Mouse (Mus musculus) kidney, embryonic 16.5 days (tissue): ENCODE measurements around the gene Tnfsf18. TPM values are rescaled to one million over a fixed set of nuclear protein-coding genes. Genes with fewer than 3 reads are reported as not detected.

Experiments used
- ATAC-seq: fragments of 200-750 bp; cut with Nextera tagmentation; 2 replicates; pipeline ENCODE4 v1.8.0; 2017; ENCODE audit warnings: moderate TSS enrichment; ENCODE audit not compliant: low FRiP score, low TSS enrichment
- H3K27ac ChIP-seq: fragments of 300-500 bp; sonication (generic); 2 replicates; pipeline ENCODE4 v1.5.1; 2014; ENCODE audit warnings: low read length
- H3K27me3 ChIP-seq: fragments of 300-500 bp; sonication (generic); 2 replicates; pipeline ENCODE4 v1.6.1; 2014; ENCODE audit warnings: low read length, control low read depth, mixed read lengths; ENCODE audit not compliant: insufficient read depth
- H3K36me3 ChIP-seq: fragments of 300-500 bp; sonication (generic); 2 replicates; pipeline ENCODE4 v1.6.1; 2014; ENCODE audit warnings: low read length, control low read depth, mixed read lengths; ENCODE audit not compliant: insufficient read depth
- H3K4me1 ChIP-seq: fragments of 300-500 bp; sonication (generic); 2 replicates; pipeline ENCODE4 v1.6.1; 2014; ENCODE audit warnings: low read length, control low read depth, mixed read lengths; ENCODE audit not compliant: insufficient read depth
- H3K4me2 ChIP-seq: fragments of 300-500 bp; sonication (generic); replicated peaks from 2 replicates; pipeline ENCODE4 v1.6.1; 2014; ENCODE audit warnings: low read depth, low read length
- H3K4me3 ChIP-seq: fragments of 300-500 bp; sonication (generic); 2 replicates; pipeline ENCODE4 v1.5.1; 2014; ENCODE audit warnings: mild to moderate bottlenecking, low read length
- H3K9ac ChIP-seq: fragments of 300-500 bp; sonication (generic); replicated peaks from 2 replicates; pipeline ENCODE4 v1.6.1; 2014; ENCODE audit warnings: low read length
- H3K9me3 ChIP-seq: fragments of 300-500 bp; sonication (generic); 2 replicates; pipeline ENCODE4 v1.6.1; 2016; ENCODE audit warnings: low read length, control low read depth
- WGBS: fragments of 180-500 bp; shearing (Covaris S2); extraction: QIAGEN DNeasy Blood & Tissue Kit; methylation state at CpG from one replicate; pipeline ENCODE4 v1.1.7; 2014; 5-methylcytosine and 5-hydroxymethylcytosine counted together
- polyA plus RNA-seq: library from polyadenylated mRNA; unstranded; fragments of >200 nt; fragmentation: Nextera tagmentation; extraction: Ambion mirVana; gene quantifications from 2 replicates; pipeline ENCODE4 v1.2.1, GENCODE M21; 2015

Gene Tnfsf18
- polyA plus RNA-seq = 0.08 TPM in 1 of 2 replicates, not detected in the other

- Histone ChIP-seq H3K4me3 (no peak within 1 kb of the TSS), H3K4me1 (peaks cover 11% of the 10 kb centered on the region), H3K9ac (no peak within 1 kb of the TSS), H3K9me3 (no peaks in the 10 kb centered on the region), H3K27me3 (no peaks in the 10 kb centered on the region), H3K27ac (peak within 1 kb of the TSS; percentile 20), H3K4me2 (peak within 1 kb of the TSS; percentile 5; the same call in 1 of the 2 replicates), H3K36me3 (no peaks in the 10 kb centered on the region)
- peak; percentile 94 for ATAC-seq
- WGBS = 20% methylated on average over 8 of the region's 8 CpGs
These were observed at the start of gene Tnfsf18 for GRCm38 (mm10) chr1:161494343-161494742. TSS of gene Tnfsf18 (plus strand) at chr1:161494655.

- peak overlapping the region; percentile 51 for H3K27ac ChIP-seq
- H3K4me3 ChIP-seq = no peak overlapping the region
- no peak overlapping the region for H3K9ac ChIP-seq
- peak; percentile 86 for ATAC-seq
- H3K36me3 ChIP-seq = no peaks in the 10 kb centered on the region
- H3K4me1 ChIP-seq = 0 out of 2 replicates have a peak, but pooled peaks cover 3% of the 10 kb centered on the region
- no peak overlapping the region for H3K4me2 ChIP-seq
- H3K9me3 ChIP-seq = no peaks in the 10 kb centered on the region
- WGBS = 67% methylated on average over 7 of the region's 7 CpGs
- H3K27me3 ChIP-seq = no peaks in the 10 kb centered on the region
These were observed 49.6 kb upstream of the Tnfsf18 start for GRCm38 (mm10) chr1:161444858-161445257.

GRCm38 (mm10) chr1:161451683-161452245 is 42.7 kb upstream of the Tnfsf18 start:
- H3K9ac ChIP-seq = no peak overlapping the region
- WGBS = 51% methylated on average over 3 of the region's 3 CpGs
- no peaks in the 10 kb centered on the region for H3K9me3 ChIP-seq
- H3K4me1 ChIP-seq = no peaks in the 10 kb centered on the region
- no peaks in the 10 kb centered on the region for H3K27me3 ChIP-seq
- ATAC-seq = no peak
- H3K36me3 ChIP-seq = no peaks in the 10 kb centered on the region
- no peak overlapping the region for H3K4me2 ChIP-seq
- no peak overlapping the region for H3K4me3 ChIP-seq
- H3K27ac ChIP-seq = no peak overlapping the region

GRCm38 (mm10) chr1:161452250-161452649 is 42.2 kb upstream of the Tnfsf18 start:
- Histone ChIP-seq H3K9ac (no peak overlapping the region), H3K27me3 (no peaks in the 10 kb centered on the region), H3K4me2 (no peak overlapping the region), H3K27ac (no peak overlapping the region), H3K9me3 (no peaks in the 10 kb centered on the region), H3K4me3 (no peak overlapping the region), H3K4me1 (no peaks in the 10 kb centered on the region), H3K36me3 (no peaks in the 10 kb centered on the region)
- WGBS = 87% methylated on average over 1 of the region's 1 CpGs
- ATAC-seq = no peak

GRCm38 (mm10) chr1:161463388-161464085 is 30.9 kb upstream of the Tnfsf18 start:
- Histone ChIP-seq H3K4me3 (no peak overlapping the region), H3K9me3 (no peaks in the 10 kb centered on the region), H3K27ac (peak overlapping the region; percentile 12), H3K4me1 (peaks cover 8% of the 10 kb centered on the region; the same call in 1 of the 2 replicates), H3K36me3 (no peaks in the 10 kb centered on the region), H3K4me2 (no peak overlapping the region), H3K9ac (no peak overlapping the region), H3K27me3 (no peaks in the 10 kb centered on the region)
- peak; percentile 75 for ATAC-seq
- 54% methylated on average over 2 of the region's 2 CpGs for WGBS

- H3K9me3 ChIP-seq = no peaks in the 10 kb centered on the region
- WGBS = 57% methylated on average over 3 of the region's 3 CpGs
- H3K27ac ChIP-seq = no peak overlapping the region
- H3K4me1 ChIP-seq = no peaks in the 10 kb centered on the region
- no peak overlapping the region for H3K9ac ChIP-seq
- no peak for ATAC-seq
- no peak overlapping the region for H3K4me3 ChIP-seq
- no peaks in the 10 kb centered on the region for H3K27me3 ChIP-seq
- H3K36me3 ChIP-seq = no peaks in the 10 kb centered on the region
- no peak overlapping the region for H3K4me2 ChIP-seq
These were observed 17.2 kb upstream of the Tnfsf18 start for GRCm38 (mm10) chr1:161477221-161477620.

- Histone ChIP-seq H3K4me2 (no peak overlapping the region), H3K4me1 (no peaks in the 10 kb centered on the region), H3K9me3 (no peaks in the 10 kb centered on the region), H3K27me3 (no peaks in the 10 kb centered on the region), H3K9ac (no peak overlapping the region), H3K27ac (no peak overlapping the region), H3K36me3 (no peaks in the 10 kb centered on the region), H3K4me3 (no peak overlapping the region)
- no peak for ATAC-seq
- 85% methylated on average over 1 of the region's 1 CpGs for WGBS
These were observed 14.6 kb upstream of the Tnfsf18 start for GRCm38 (mm10) chr1:161479854-161480253.

- Histone ChIP-seq H3K4me2 (no peak overlapping the region), H3K9me3 (no peaks in the 10 kb centered on the region), H3K27ac (no peak overlapping the region), H3K27me3 (no peaks in the 10 kb centered on the region), H3K4me1 (no peaks in the 10 kb centered on the region), H3K4me3 (no peak overlapping the region), H3K9ac (no peak overlapping the region), H3K36me3 (no peaks in the 10 kb centered on the region)
- ATAC-seq = no peak
- WGBS = 89% methylated on average over 3 of the region's 3 CpGs
These were observed 12.2 kb upstream of the Tnfsf18 start for GRCm38 (mm10) chr1:161482211-161482610.

- no peaks in the 10 kb centered on the region for H3K4me1 ChIP-seq
- no peaks in the 10 kb centered on the region for H3K36me3 ChIP-seq
- no peaks in the 10 kb centered on the region for H3K27me3 ChIP-seq
- H3K27ac ChIP-seq = no peak overlapping the region
- no peak overlapping the region for H3K9ac ChIP-seq
- H3K9me3 ChIP-seq = no peaks in the 10 kb centered on the region
- no peak for ATAC-seq
- WGBS = 84% methylated on average over 5 of the region's 5 CpGs
- H3K4me3 ChIP-seq = no peak overlapping the region
- no peak overlapping the region for H3K4me2 ChIP-seq
These were observed 7.4 kb upstream of the Tnfsf18 start for GRCm38 (mm10) chr1:161487069-161487468.

GRCm38 (mm10) chr1:161491766-161492165 is 2.7 kb upstream of the Tnfsf18 start:
- no peaks in the 10 kb centered on the region for H3K27me3 ChIP-seq
- no peaks in the 10 kb centered on the region for H3K9me3 ChIP-seq
- no peak for ATAC-seq
- WGBS = 84% methylated on average over 7 of the region's 7 CpGs
- H3K4me1 ChIP-seq = peaks cover 11% of the 10 kb centered on the region
- no peak overlapping the region for H3K4me3 ChIP-seq
- no peaks in the 10 kb centered on the region for H3K36me3 ChIP-seq
- no peak overlapping the region for H3K9ac ChIP-seq
- no peak overlapping the region for H3K4me2 ChIP-seq
- no peak overlapping the region for H3K27ac ChIP-seq
